Comparison of ENCODE assay signal across 9 mouse cellular contexts in the genomic region with DNA sequence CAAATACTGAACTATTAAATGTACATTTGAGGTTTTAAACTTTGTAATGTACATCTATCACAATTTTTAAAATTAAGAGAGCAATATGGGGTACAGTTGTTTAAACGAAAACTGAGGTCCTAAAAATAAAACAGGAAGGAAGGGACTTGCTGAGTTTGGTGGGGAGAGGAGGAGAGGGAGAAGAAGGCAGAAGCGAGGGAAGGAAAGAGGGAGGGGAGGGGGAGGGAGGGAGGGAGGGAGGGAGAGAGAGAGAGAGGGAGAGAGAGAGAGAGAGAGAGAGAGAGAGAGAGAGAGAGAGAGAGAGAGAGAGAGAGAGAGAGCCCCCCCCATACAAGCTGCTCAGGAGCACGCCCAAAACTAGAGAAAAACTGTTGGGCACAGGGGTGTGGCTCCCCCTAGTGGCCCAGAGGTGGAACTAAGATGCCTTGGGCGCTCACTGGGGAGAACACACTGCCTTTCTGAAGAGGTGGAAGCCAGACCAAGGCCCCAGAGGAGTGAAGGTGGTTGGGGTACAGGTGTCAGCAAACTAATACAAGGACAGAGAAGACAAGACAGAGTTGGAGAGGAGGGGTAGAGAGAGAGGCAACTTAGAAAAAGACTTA. TPM values are rescaled to one million over a fixed set of nuclear protein-coding genes. Genes with fewer than 3 reads are reported as not detected.
A peak's percentile ranks its signal among the peaks of the same experiment; 100 is the strongest.
DNase-seq lines count a peak whose midpoint lies in the region; ATAC-seq and TF ChIP-seq lines count a peak whose summit lies in the region.
"Had no signal": no experiment of that assay in that cellular context is flagged by ENCODE, and none has a peak within 500 bp of the region (broad histone marks: within the 10 kb centered on the region; RNA-seq: fewer than 3 reads in every experiment).

No protein-coding gene starts in this region.

- H3K4me1 ChIP-seq in hindbrain, embryonic 10.5 days (replicated peaks): peaks cover 10% of the 10 kb centered on the region
- H3K4me1 ChIP-seq in hindbrain, embryonic 16.5 days (ENCODE audit: control insufficient read depth, insufficient read depth, low read depth, low read length): peaks cover 5% of the 10 kb centered on the region
- H3K4me1 ChIP-seq in midbrain, postnatal 0 days (ENCODE audit: insufficient read depth, low read length): peaks cover 4% of the 10 kb centered on the region; the same call in 1 of the 2 replicates

- ATAC-seq in hindbrain, embryonic 16.5 days: no peak
- ATAC-seq in midbrain, postnatal 0 days (ENCODE audit: low FRiP score): no peak

- DNase-seq in hindbrain, embryonic 10.5 days (ENCODE audit: low spot score): peak; percentile 64
- peak; percentile 36 for DNase-seq in ES-CJ7 (ENCODE audit: low read depth, low spot score)
- DNase-seq in c-Kit-positive CD71-positive TER-119-negative erythroid progenitor cells, embryonic 14.5 days (ENCODE audit: low read depth): peak; percentile 57
- DNase-seq in gastrocnemius, postnatal 25 days: peak; percentile 19
- peak; percentile 30 to 32 for DNase-seq in left cerebral cortex, postnatal 36 days (ENCODE audit: low spot score in 2 of 2)
- peak; percentile 55 for DNase-seq in midbrain, postnatal 0 days (ENCODE audit: low spot score)
- peak; percentile 60 for DNase-seq in testis, postnatal 10 days (ENCODE audit: low spot score)

- no peaks in the 10 kb centered on the region for H3K9me3 ChIP-seq in hindbrain, embryonic 10.5 days
- H3K9me3 ChIP-seq in hindbrain, embryonic 16.5 days (ENCODE audit: control insufficient read depth, low read length): no peaks in the 10 kb centered on the region
- H3K9me3 ChIP-seq in midbrain, postnatal 0 days (ENCODE audit: low read length): no peaks in the 10 kb centered on the region
- H3K9me3 ChIP-seq: midbrain, embryonic 12.5 days had no signal

- no peak overlapping the region for H3K4me2 ChIP-seq in hindbrain, embryonic 16.5 days (ENCODE audit: low read length)
- no peak overlapping the region for H3K4me2 ChIP-seq in midbrain, postnatal 0 days (ENCODE audit: low read depth, low read length, poor library complexity, severe bottlenecking)
- H3K4me2 ChIP-seq: midbrain, embryonic 12.5 days had no signal

- TF ChIP-seq CTCF in midbrain, postnatal 0 days (IDR thresholded peaks at IDR 0.05): peak; percentile 78

- peaks cover 31% of the 10 kb centered on the region for H3K27me3 ChIP-seq in hindbrain, embryonic 10.5 days (ENCODE audit: insufficient read depth, poor library complexity, severe bottlenecking)
- peaks cover under 1% of the 10 kb centered on the region; the same call in 1 of the 2 replicates for H3K27me3 ChIP-seq in hindbrain, embryonic 16.5 days (replicated peaks; ENCODE audit: control insufficient read depth, insufficient read depth, low read length)
- H3K27me3 ChIP-seq in midbrain, postnatal 0 days (ENCODE audit: insufficient read depth, low read length): no peaks in the 10 kb centered on the region

- H3K27ac ChIP-seq in hindbrain, embryonic 10.5 days: no peak overlapping the region
- no peak overlapping the region for H3K27ac ChIP-seq in hindbrain, embryonic 16.5 days (ENCODE audit: low read depth, low read length)
- no peak overlapping the region for H3K27ac ChIP-seq in midbrain, postnatal 0 days (ENCODE audit: low read depth, low read length)
- H3K27ac ChIP-seq: midbrain, embryonic 12.5 days had no signal

- 38% methylated on average over 4 of the region's 4 CpGs for WGBS in hindbrain, embryonic 10.5 days
- WGBS in hindbrain, embryonic 16.5 days: 27% methylated on average over 4 of the region's 4 CpGs
- 17% methylated on average over 3 of the region's 4 CpGs for WGBS in midbrain, postnatal 0 days

- H3K9ac ChIP-seq in hindbrain, embryonic 16.5 days (ENCODE audit: low read depth, low read length): no peak overlapping the region
- H3K9ac ChIP-seq in midbrain, postnatal 0 days (replicated peaks; ENCODE audit: low read length, poor library complexity, severe bottlenecking): no peak overlapping the region
- H3K9ac ChIP-seq: midbrain, embryonic 12.5 days had no signal

- intact Hi-C loops in left cerebral cortex, postnatal 36 days (cut with DNase I): loop anchor here (1.0 kb wide), 1 partner anchor 234 kb away; no protein-coding TSS in a partner anchor

- H3K36me3 ChIP-seq in hindbrain, embryonic 10.5 days: no peaks in the 10 kb centered on the region
- no peaks in the 10 kb centered on the region for H3K36me3 ChIP-seq in hindbrain, embryonic 16.5 days (ENCODE audit: control insufficient read depth, insufficient read depth, low read length)
- H3K36me3 ChIP-seq in midbrain, postnatal 0 days (ENCODE audit: insufficient read depth, low read length): no peaks in the 10 kb centered on the region
- H3K36me3 ChIP-seq: midbrain, embryonic 12.5 days had no signal

- no peak overlapping the region for H3K4me3 ChIP-seq in hindbrain, embryonic 10.5 days
- H3K4me3 ChIP-seq in hindbrain, embryonic 16.5 days (ENCODE audit: low read length): no peak overlapping the region
- H3K4me3 ChIP-seq in midbrain, postnatal 0 days (ENCODE audit: low read depth, low read length): no peak overlapping the region
- H3K4me3 ChIP-seq: midbrain, embryonic 12.5 days had no signal

RNA-seq across cellular contexts. Expression of a gene that starts 3.8 kb away (rescaled TPM):
- polyA plus RNA-seq in hindbrain, embryonic 10.5 days (2016; fragmentation: Nextera tagmentation; extraction: Ambion mirVana): 0.54 and 0.60 TPM in 2 replicates
- 0.20 and 0.25 TPM in 2 replicates for polyA plus RNA-seq in hindbrain, embryonic 16.5 days (2015; fragmentation: Nextera tagmentation; extraction: Ambion mirVana)
- total RNA-seq in gastrocnemius, postnatal 25 days (2021): not detected
- total RNA-seq in left cerebral cortex, postnatal 36 days (2021): not detected
- 0.22 and 0.76 TPM in 2 replicates for total RNA-seq in midbrain, postnatal 0 days (2014; rRNA removed)
- polyA plus RNA-seq in midbrain, postnatal 0 days (2015; fragmentation: Nextera tagmentation; extraction: Ambion mirVana): 0.20 and 0.38 TPM in 2 replicates

RNA-seq across cellular contexts. Expression of a gene that starts 6.2 kb away (rescaled TPM):
- polyA plus RNA-seq in hindbrain, embryonic 10.5 days (2016; fragmentation: Nextera tagmentation; extraction: Ambion mirVana): not detected in 2 replicates
- polyA plus RNA-seq in hindbrain, embryonic 16.5 days (2015; fragmentation: Nextera tagmentation; extraction: Ambion mirVana): not detected in 2 replicates
- total RNA-seq in gastrocnemius, postnatal 25 days (2021): not detected
- not detected for total RNA-seq in left cerebral cortex, postnatal 36 days (2021)
- total RNA-seq in midbrain, postnatal 0 days (2014; rRNA removed): 0.16 TPM in 1 of 2 replicates, not detected in the other
- polyA plus RNA-seq in midbrain, postnatal 0 days (2015; fragmentation: Nextera tagmentation; extraction: Ambion mirVana): not detected in 2 replicates
- polyA plus RNA-seq: midbrain, embryonic 12.5 days had no signal

RNA-seq across cellular contexts. Expression of a gene that starts 20.6 kb away (rescaled TPM):
- polyA plus RNA-seq in hindbrain, embryonic 10.5 days (2016; fragmentation: Nextera tagmentation; extraction: Ambion mirVana): not detected in 2 replicates
- polyA plus RNA-seq in hindbrain, embryonic 16.5 days (2015; fragmentation: Nextera tagmentation; extraction: Ambion mirVana): not detected in 2 replicates
- not detected for total RNA-seq in gastrocnemius, postnatal 25 days (2021)
- not detected for total RNA-seq in left cerebral cortex, postnatal 36 days (2021)
- total RNA-seq in midbrain, postnatal 0 days (2014; rRNA removed): not detected in 2 replicates
- polyA plus RNA-seq in midbrain, postnatal 0 days (2015; fragmentation: Nextera tagmentation; extraction: Ambion mirVana): not detected in 2 replicates
- polyA plus RNA-seq: midbrain, embryonic 12.5 days had no signal

RNA-seq across cellular contexts. Expression of a gene that starts 22.1 kb away (rescaled TPM):
- polyA plus RNA-seq in hindbrain, embryonic 10.5 days (2016; fragmentation: Nextera tagmentation; extraction: Ambion mirVana): not detected in 2 replicates
- not detected in 2 replicates for polyA plus RNA-seq in hindbrain, embryonic 16.5 days (2015; fragmentation: Nextera tagmentation; extraction: Ambion mirVana)
- total RNA-seq in gastrocnemius, postnatal 25 days (2021): not detected
- not detected for total RNA-seq in left cerebral cortex, postnatal 36 days (2021)
- not detected in 2 replicates for total RNA-seq in midbrain, postnatal 0 days (2014; rRNA removed)
- polyA plus RNA-seq in midbrain, postnatal 0 days (2015; fragmentation: Nextera tagmentation; extraction: Ambion mirVana): not detected in 2 replicates
- polyA plus RNA-seq: midbrain, embryonic 12.5 days had no signal

RNA-seq across cellular contexts. Expression of a gene that starts 41.6 kb away (rescaled TPM):
- not detected in 2 replicates for polyA plus RNA-seq in hindbrain, embryonic 10.5 days (2016; fragmentation: Nextera tagmentation; extraction: Ambion mirVana)
- 0.08 and 0.30 TPM in 2 replicates for polyA plus RNA-seq in hindbrain, embryonic 16.5 days (2015; fragmentation: Nextera tagmentation; extraction: Ambion mirVana)
- not detected for total RNA-seq in gastrocnemius, postnatal 25 days (2021)
- not detected for total RNA-seq in left cerebral cortex, postnatal 36 days (2021)
- 0.28 and 0.49 TPM in 2 replicates for total RNA-seq in midbrain, postnatal 0 days (2014; rRNA removed)
- 0.04 and 0.05 TPM in 2 replicates for polyA plus RNA-seq in midbrain, postnatal 0 days (2015; fragmentation: Nextera tagmentation; extraction: Ambion mirVana)
- polyA plus RNA-seq: midbrain, embryonic 12.5 days had no signal
